Mouse (Mus musculus): ENCODE measurements around the gene Tmem39a. TPM values are rescaled to one million over a fixed set of nuclear protein-coding genes. Genes with fewer than 3 reads are reported as not detected.

Tmem39a gene
- total RNA-seq, 2 experiments from 2014 or later: 24.4 to 24.8 TPM

DNA sequence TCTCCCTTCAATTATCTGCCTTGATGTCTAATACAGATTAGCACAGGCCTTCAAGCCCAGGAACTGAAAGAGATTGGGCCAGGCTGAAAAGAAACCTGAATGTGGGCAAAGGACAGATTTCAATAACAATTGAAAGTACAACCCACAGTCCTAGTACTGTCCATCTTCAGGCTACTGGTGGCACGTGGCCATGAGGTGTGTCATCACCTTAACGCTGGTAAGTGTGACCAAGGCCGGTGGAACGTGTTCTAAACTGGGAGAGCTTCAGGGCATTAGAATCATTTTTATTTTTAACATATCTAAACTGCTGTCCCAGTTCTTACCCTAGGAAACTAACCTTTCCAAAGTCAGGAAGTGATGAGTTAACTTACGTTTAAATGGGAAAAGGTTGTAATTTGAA is 28.7 kb downstream of the Tmem39a start:
- DNase-seq (ENCODE audit: low spot score in 2 of 2): no peak

DNA sequence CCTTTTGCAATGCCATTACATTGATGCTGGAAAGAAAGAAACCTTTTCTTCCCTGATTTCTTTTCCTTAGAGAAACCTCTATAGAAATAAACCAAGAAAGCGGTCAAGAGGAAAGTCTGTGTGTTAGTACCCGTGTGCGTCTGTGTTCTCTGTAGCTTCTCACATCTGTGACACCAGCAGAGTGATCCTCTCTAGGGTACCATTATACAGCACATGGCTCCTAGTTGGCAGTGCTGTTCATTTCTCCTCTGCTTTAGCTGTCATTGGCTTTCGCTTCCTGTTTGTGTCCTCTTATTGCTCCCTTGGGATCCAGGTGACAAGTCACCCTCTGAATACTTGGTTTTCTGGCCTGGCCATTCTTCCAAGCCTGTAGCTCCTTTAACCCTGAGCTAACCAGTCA is 29.1 kb downstream of the Tmem39a start:
- no peak for DNase-seq (ENCODE audit: low spot score in 2 of 2)

DNA sequence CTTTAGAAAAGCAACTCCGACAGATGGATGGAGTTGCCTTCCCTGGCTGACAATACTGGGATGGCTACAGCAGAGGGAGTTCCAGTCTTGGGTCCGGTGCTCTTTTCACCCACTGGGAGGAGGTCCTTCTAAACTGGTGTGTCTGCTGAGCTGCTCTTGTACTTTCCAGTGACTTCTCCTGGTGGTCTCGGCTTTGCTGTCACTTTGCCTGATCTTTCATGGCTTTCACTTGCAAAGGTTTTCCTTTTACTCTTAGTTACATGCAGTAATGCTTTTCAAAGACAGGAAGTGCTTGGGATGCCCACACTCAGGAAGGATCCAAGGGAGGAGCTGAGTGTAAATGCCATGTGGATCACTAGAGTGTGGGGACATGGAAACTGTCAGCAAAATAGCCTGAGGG is 33.0 kb downstream of the Tmem39a start:
- DNase-seq (ENCODE audit: low spot score in 2 of 2): no peak

DNA sequence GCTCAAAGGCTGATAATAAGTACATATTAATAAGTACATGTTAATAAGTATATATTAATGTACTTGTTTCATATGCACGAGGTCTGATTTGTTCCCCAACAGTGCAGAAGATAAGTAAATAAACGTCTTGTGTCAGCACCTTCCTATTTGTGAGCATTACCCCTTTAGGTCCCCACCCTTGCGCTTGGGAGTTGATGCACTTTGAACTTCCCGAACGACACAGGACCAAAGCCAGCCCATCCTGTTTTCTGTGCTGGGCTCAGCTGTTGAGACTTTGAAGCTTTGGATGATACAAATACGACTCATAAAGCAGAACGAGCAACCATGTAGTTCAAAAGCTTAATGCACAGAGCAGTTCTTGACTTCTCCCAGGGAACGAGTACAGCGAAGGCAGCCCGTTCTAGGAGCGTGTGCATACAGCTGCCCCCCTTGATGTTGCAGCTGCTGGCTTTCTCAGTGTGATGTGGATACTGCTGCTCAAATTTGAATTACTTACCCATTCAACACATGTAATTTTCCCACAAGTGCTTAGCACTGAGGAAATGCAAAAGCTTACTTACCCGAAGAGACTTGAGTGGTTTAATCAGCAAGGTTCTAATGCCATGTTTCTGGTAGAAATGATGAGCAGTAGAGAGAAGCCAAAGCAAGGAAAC is 33.7 kb downstream of the Tmem39a start:
- no peak for DNase-seq (ENCODE audit: low spot score in 2 of 2)

DNA sequence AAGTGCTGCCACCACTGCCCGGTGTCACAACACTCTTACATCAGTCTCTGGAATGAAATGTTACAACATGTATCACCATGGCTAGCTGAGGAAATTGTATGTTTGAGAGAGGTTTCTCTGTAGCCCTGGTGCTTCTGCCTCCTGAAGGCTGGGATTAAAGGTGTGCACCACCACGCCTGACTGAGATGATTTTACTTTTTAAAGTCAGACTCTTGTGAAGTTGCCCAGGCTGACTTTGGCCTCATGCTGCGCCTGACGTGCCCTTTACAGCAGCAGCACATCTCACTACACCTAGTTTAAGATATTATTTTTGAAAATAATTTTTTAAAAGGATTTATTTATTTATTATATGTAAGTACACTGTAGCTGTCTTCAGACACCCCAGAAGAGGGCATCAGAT is 34.4 kb downstream of the Tmem39a start:
- no peak for DNase-seq (ENCODE audit: low spot score in 2 of 2)

DNA sequence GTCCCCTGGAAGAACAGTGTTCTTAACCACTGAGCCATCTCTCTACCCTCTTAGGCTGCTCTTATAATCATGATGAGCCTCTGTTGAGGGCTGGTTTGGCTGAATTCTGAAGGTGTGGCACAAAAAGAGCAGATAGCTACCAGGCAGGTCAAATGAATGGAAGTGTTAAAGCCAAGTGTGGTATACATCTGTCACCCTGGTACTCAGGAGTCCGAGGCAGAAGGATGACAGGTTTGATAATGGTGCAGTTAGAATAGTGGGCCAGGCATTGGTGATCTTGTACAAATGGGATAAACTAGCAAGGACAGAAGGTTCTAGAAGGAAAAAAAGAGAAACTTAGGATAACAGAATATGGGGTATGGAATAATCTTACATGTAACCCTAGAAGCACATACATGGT is 35.9 kb downstream of the Tmem39a start:
- no peak for DNase-seq (ENCODE audit: low spot score in 2 of 2)

DNA sequence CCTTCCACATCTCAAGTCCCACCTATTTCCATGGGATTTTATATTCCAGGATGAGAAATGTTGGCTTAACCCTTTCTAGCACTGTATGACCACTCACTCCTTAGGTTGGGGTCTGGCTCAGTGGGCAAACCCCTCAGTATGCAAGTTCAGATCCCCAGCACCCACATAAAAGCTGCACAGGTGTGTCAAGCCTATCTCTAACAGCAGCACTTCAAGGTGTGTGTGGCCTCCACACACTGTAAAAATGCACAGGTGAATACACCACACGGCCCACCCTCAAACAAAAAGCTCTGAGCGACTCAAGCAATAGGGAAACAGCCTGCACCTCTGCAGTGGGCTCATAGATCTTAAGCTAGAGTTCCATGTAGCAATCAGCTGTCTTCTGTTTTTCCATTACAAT is 37.6 kb downstream of the Tmem39a start:
- DNase-seq (ENCODE audit: low spot score in 2 of 2): no peak

DNA sequence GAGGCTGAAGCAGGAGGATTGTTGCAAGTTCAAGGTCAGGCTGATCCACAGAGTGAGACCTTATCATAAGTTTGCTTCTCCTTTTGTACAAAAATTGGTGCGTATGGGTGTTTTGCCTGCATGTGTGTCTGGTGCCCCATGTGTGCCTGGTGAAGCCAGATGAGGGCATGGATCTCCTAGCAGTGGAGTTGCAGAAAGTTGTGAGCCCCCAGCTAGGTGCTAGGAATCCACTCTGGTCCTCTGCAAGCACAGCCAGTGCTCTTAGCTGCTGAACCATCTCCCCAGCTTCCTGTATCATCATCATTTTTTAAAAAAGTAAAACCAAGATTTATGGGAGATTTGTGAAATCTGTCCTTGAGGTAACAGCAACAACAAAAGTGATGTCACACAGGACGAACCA is 38.2 kb downstream of the Tmem39a start:
- DNase-seq (ENCODE audit: low spot score in 2 of 2): no peak

DNA sequence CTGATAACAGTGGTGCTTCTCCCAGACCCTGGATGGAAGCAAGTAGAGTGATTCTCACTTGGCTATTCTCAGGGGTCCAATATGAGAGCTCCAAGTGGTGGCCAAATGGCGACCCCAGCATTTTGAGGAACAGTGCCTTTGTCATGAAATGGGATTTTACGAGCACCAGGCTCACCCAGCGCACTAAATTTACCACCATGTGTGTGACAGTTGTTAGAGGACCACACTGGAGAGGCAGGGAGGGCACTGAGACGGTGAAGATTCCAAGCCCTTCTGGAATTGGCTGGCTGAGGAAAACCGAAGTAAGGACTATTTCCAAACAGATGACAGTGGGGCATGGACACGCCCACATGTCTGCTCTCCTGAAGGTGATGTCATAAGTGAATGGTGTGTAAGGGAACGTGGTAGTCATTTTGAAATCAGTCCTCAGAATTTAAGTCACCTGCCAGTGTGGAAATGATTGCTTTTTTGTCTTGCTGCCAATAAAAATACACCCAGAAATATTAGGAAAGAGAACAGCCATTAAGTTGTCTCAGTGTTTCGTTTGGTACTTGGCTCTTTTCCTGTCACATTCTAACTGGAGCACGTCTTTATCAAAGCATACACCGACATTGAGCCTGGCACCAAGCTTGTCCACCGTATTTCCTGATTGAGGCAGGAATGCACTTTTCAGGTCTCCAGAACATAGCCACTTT is 40.6 kb downstream of the Tmem39a start:
- no peak for DNase-seq (ENCODE audit: low spot score in 2 of 2)

DNA sequence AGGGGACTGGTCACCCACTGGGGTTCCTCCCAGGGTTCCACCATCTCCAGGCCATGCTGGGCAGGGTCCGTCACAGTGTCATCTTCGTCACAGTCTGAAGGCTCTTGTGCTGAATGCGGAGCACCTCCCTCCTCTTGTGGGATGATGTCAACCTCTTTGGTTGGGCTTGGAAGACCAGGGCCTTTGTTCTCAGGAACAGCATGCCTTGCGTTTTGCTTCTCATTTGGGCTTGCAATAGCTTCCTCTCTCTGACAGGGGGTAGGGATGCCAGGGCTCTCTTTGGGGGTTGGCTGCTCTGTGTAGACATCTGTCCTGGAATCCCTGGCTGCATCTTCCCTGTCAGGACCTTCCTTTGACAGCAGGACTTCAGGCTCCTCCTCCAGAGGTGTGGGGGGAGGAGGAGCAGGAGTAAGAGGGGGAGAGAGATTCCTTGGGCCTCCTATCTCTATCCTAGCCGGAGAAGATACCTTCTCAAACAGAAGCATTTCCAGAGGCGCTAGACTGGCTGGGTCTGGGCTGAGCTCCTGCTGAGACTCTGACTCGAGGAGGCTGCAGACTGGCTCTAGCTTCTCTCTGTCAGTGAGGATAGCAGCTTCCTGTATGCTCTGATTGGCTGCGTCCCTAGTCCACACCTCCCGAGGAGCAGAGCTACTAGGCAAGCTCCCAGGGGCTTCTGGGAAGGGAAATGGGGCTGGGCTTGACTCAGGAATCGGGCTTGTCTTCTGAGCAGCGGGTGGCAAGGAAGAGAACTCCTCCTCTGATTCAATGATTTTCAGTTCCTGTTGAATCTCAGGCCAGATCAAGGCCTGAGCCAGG is 44.7 kb downstream of the Tmem39a start:
- peak; percentile 26 to 63 for DNase-seq (ENCODE audit: low spot score in 2 of 2)

DNA sequence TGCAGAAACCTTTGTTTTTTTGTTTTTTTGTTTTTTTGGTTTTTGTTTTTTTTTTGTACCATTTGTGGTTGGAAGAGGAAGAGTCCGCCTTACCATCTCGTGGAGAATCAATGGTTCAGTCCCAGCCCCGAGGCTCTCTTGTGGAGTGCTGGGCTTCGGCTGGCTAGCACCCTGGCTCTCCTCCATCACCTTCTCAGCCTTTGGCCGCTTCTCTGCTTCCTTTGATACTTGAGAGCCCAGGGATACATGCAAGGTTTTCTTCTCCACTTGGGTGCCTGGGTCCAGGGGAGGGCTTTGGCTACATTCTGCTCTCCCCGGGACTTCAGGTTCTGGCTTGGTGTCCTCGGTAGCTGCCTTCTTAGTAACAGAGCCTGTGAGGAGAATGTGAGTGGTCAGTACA is 48.0 kb downstream of the Tmem39a start:
- no peak for DNase-seq (ENCODE audit: low spot score in 2 of 2)

DNA sequence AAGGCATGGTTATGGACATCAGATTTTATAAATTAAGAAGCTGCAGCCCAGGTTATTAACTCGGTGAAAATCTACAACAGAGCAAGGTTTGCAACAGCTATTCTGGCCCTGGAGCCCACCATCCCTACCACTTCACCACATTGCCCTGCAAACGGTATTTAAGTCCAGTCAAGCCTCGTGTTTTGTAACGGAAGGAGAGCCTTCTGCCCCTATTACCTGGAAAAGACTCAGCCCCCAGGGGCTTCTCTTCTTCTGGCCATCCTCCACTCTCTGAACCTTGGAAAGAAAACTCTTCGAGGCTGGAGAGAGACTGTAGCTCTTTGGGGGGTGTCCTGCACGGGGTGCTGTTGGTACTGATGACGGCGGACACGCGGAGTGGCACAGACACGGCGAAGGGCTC is 50.2 kb downstream of the Tmem39a start:
- DNase-seq (ENCODE audit: low spot score in 2 of 2): no peak

DNA sequence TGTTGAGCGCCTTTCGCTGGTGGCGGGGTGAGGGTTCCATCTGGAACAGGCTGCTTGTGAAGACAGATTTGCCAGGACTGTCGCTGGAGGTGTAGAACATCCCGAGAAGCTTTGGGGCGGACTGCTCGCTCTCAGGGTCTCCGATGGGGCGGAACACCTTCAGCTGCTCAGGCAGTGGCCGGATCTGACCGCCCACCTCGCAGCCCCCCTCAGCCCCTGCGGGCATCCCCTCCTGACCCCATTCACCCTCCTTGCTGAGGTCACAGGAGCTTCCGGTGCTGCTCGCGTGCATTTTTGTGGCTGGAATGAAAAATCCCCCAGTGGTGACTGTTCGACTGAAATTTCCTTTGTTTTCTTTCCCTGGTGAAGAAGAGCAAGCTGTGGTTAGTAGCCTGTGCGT is 50.6 kb downstream of the Tmem39a start:
- no peak for DNase-seq (ENCODE audit: low spot score in 2 of 2)

DNA sequence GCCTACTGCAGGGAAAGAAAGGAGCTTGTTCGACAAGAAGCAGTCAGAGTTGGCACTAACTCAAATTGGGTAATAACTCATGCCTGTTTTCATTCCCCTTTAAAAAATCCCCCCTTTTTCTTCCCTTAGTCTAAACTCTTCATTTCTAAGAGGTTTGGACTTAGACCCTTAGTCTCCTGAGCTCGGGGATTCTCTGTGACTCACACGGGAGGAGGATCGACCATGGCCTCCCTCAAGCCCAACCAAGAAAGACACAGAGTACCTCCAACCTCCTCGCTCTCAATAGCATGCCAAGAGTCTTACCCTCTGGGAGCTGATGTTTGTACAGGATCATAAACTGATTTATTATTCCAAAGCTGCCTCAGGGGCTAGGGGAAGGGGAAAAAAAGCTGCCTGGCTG is 54.1 kb downstream of the Tmem39a start:
- no peak for DNase-seq (ENCODE audit: low spot score in 2 of 2)

DNA sequence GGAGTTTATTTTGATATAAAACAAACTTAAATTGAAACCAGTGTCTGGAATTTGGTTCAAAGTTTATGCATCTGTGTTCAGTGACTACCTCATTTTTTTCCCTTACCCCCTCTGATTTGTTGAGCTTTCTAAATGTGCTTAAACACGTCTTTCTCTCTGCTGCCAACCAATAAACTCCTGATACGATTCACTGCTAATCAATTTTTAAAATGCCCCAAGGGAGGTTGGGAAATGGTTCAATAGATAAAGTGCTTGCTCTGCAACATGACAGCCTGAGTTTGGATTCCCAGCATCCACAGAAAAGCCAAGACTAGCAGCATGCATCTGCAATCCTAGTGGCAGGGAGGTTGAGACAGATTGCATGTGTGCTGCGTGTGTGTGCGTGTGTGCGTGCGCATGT is 55.1 kb downstream of the Tmem39a start:
- DNase-seq (ENCODE audit: low spot score in 2 of 2): no peak

DNA sequence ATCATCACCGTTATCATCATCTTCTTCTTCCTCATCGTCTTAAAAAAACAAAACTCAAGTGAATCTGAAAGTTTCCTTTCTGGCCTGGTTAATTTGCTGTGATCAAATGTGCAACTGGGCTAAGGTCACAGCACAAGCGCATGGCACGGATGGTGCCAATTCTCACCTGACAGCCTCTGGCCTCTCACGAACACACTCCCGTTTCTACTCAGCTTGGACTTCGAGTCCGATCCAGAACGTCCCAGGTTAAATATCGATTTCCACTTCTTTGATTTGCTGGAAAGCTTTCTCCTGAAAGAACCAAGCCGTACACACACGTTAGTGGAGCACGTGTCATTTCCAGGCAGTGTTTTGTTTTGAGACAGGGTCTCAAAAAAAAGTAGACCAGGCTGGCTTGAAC is 59.5 kb downstream of the Tmem39a start:
- no peak for DNase-seq (ENCODE audit: low spot score in 2 of 2)

DNA sequence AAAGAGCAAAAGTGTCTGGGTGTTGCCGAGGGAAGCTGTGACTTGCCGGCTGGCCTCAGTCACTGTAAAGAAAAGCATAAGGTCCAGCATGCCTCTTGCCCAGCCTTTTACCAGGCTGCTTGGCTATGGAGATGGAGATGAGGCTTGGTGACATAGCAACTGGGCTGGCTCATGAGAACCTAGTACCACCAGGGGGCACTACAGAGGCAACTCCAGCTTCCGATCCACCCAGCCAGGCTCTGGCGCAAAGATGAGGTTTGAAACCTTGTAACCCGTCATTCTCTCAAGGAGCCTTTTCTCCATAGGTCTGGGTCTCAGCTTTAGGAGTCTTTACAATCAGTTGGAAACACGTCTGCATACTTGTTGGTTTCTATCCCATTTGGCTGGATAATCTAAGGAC is 60.6 kb downstream of the Tmem39a start:
- peak; percentile 68 to 92 for DNase-seq (ENCODE audit: low spot score in 2 of 2)

DNA sequence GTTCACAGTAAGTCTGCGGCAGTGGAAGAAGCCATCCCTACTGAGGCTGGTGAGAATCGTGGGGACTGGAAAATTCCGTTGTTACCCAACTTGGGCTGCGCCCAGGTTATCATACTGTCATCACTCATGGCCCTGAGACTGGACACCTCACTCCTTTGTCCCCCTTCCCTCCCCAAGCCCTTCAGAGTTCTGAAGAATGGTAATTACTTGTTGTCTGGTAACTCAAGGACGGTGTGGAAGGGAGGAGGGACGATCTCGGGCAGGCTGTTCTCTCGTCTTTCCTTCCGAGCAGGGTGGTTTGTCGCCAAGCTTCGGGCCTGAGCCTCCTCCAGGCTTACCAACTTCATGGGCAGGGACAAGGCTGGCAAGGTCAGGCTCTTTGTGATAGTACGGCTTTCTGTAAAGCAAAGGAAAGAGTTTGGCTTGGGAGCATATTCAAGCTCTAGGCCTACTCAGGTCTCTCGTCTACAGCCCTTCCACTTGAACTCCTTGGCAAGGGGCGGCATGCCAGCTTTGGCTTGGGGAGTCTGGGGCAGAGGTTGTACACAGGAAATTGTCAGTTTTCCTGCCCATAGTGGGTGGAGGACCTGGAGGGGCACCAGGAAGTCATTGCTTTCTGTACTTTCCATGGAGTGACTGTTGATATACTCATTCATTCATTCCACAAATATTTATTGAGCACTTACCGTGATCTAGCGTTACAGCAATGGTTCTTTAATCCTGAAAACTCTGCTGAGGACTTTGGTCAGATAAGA is 62.4 kb downstream of the Tmem39a start:
- no peak for DNase-seq (ENCODE audit: low spot score in 2 of 2)

DNA sequence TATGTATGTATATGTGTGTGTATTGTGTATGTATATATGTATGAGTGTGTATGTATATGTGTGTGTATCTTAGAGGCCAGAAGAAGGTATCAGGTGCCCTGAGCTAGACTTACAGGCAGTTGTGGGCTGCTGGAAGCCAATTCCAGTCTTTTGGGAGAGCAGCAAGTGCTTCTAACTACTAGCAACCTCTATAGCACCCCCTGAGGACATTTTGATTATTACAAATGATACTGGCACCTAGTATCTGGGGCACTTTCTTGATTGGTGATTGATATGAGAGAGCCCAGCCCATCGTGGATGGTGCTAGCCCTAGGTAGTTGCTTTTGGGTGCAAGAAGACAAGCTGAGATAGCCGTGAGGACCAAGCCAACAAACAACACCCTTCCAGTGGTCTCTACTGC is 63.8 kb downstream of the Tmem39a start:
- DNase-seq (ENCODE audit: low spot score in 2 of 2): peak in 1 of 2 experiments; percentile 21

DNA sequence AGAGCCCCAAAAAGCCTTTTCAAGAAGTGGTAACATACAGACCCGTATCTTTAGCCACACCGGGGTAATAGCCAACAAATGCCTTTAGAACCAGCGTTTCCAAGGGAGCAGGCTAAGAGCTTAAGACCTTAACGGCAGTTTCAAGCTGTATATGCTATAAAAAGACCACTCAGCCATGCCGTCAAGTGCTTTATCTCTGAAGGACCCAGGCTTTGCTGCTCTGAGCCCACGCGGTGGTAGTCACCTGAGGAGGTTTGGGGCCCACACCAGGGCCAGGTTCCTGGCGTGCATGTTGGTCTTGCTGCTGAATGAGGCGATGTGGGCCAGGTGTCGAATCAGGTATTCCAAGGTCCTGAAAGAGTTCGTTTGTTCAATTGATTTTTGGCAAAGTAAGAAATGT is 65.8 kb downstream of the Tmem39a start:
- DNase-seq (ENCODE audit: low spot score in 2 of 2): no peak

DNA sequence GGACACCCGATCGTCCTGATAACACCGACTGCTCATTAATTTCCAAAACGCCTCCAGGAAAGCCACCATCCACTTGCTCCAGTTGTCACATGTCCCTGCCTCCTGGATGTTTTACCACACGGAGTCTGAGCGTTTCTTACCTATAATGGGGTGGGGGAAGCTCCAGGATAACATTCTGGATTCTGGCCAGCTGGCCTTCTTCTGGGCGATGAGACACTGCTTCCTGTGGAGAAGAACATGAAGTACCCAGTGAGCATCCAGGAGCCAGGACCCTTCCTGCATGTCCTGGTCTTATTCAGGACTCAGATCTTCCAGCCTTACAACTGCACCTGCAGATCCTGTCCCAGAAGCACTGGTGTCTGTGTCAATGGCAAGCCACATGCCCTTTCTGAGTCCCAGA is 66.9 kb downstream of the Tmem39a start:
- DNase-seq (ENCODE audit: low spot score in 2 of 2): no peak
